Mouse (Mus musculus) pancreas, adult 10 weeks (tissue): ENCODE measurements around the gene Cdh7. TPM values are rescaled to one million over a fixed set of nuclear protein-coding genes. Genes with fewer than 3 reads are reported as not detected.

Experiments used
- polyA plus RNA-seq: library from polyadenylated mRNA; stranded (reverse); fragments of 350-450 nt; fragmentation: Illumina TruSeq; extraction: RNeasy Lipid Tissue Mini Kit (QIAGEN cat#74804); gene quantifications from one replicate; pipeline ENCODE4 v1.2.3, GENCODE M21; 2015; ENCODE audit warnings: low read depth, low replicate concordance; ENCODE audit not compliant: insufficient read depth

Cdh7 gene
- not detected for polyA plus RNA-seq

DNA sequence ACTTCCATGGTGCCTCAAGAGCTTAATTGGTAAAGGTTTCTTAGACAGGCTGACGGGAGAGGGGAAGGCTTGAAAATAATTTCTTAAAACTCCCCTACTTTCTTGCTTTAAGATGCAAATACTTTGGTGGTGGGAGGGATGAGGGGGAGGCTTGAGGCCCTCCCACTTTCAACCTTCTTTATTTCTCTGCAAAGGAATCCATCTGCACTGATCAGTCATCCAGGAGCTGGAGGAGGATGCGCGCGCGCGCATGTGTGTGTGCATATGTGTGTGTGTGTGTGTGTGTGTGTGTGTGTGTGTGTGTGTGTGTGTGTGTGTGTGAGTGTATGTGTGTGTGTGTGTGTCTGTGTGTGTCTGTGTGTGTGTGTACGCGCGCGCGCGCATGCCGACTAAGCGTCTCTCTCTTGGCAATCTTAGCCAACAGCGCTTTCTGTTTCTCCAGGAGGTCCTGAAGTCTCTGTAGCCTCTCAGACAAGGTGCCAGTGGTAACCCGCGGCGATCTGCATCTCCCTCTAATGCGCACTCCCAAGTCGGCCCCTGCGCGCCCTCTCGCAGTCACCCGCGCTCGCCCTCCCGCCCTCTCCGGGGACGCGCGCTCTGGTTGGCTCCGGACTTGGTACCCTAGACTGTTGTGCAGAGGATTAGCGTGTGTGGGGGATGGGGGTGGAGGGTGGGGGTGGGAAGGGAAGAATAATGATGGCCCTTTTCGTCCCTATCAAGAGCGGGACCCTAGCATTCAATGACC is at the start of gene Cdh7:
TSS of gene Cdh7 (plus strand) at position 368 of the 745 bp plus-strand sequence.

